Mouse (Mus musculus) CD8-positive naive resting alpha-beta T cell, adult 2 months (primary cell): Measurements from ENCODE around the gene Ddx20.

ENCODE experiments used
- DNase-seq, 2 experiments: peaks; one replicate each; pipeline ENCODE4 v3.0.0; 2022; ENCODE audit warnings: low read depth in 2 of 2, low spot score in 2 of 2

Ddx20 gene

GRCm38 (mm10) chr3:105669776-105670175 lies 17.6 kb downstream of the Ddx20 start:
- no peak for DNase-seq

GRCm38 (mm10) chr3:105668161-105668560 lies 19.2 kb downstream of the Ddx20 start:
- no peak for DNase-seq

- DNase-seq: no peak
Measured at GRCm38 (mm10) chr3:105666996-105667523, 20.3 kb downstream of the Ddx20 start.

GRCm38 (mm10) chr3:105665105-105665765 lies 22.1 kb downstream of the Ddx20 start:
- no peak for DNase-seq

- no peak for DNase-seq
Measured at GRCm38 (mm10) chr3:105663043-105663442, 24.3 kb downstream of the Ddx20 start.

GRCm38 (mm10) chr3:105660530-105660929 lies 26.8 kb downstream of the Ddx20 start:
- DNase-seq: no peak

- no peak for DNase-seq
Measured at GRCm38 (mm10) chr3:105655031-105655585, 32.3 kb downstream of the Ddx20 start.

GRCm38 (mm10) chr3:105653544-105654380 lies 33.6 kb downstream of the Ddx20 start:
- DNase-seq: no peak

- no peak for DNase-seq
Measured at GRCm38 (mm10) chr3:105648889-105649567, 38.3 kb downstream of the Ddx20 start.

GRCm38 (mm10) chr3:105643566-105643965 lies 43.8 kb downstream of the Ddx20 start:
- no peak for DNase-seq

- DNase-seq: no peak
Measured at GRCm38 (mm10) chr3:105642186-105642585, 45.2 kb downstream of the Ddx20 start.

- no peak for DNase-seq
Measured at GRCm38 (mm10) chr3:105633021-105633420, 54.4 kb downstream of the Ddx20 start.

GRCm38 (mm10) chr3:105632296-105632695 lies 55.1 kb downstream of the Ddx20 start:
- no peak for DNase-seq
